Mouse (Mus musculus): Measurements from ENCODE around the gene Batf3.

Gene Batf3

DNA sequence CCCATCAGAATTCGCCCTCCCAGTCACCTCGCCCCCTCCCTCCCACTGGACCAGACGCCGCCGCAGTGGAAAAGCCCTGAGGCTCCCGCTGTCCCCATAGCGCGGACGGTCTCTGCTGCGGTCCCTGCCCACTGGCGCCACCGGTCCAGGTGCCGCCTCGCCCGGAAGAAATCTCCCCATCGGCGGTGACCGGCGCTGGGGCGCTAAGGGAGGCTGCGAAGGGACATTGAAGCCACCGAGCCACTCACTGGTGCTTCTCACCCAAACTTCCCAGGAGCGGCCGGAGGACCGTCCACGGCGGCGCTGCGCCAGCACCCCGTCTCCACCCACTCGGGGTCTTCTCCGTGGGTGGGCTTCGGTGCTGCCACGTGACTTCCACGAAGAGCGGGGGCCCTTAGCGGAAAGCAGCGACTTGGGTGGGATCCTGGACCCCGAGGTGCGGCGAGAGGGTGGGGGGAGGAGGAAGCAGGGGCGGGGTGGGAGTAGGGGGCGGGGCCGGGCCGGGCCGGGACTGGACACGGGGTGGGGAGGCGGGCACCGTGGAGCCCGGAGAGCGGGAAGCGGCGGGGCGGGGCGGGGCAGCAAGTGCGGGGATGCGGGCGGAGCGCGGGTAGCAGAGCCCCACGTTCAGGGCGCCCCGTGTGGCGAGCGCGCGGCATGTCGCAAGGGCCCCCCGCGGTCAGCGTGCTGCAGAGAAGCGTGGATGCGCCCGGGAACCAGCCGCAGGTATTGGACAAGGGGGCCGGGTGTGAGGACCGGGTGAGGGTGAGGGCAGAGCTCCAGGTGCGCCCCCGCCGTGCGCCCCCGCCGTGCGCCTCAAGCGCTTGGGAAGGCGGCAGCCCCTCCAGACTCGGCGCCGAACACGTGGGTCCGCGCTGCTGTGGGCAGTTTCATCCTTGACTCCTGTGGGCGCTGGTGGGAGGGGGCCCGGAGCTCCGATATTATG is at the start of gene Batf3:
Gene Batf3, plus strand, starts transcription at position 46 of the 946 bp plus-strand sequence.
- DNase-seq = no peak

DNA sequence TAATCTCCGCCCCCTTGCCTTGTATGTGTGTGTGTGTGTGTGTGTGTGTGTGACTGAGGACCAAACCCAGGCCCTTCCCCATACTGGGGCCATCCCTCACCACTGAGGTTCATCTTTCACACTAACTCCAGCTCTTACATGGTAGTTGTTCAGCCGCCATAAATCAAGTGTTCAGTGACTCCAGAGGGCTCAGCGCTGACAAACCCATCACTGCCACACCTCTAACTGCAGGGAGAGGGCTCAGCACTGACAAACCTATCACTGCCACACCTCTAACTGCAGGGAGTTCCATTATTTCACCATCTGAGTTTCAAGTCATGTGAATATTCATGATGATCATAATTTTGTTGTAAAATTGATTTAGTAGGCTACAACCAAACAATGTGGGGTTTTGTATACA is 44.1 kb upstream of the Batf3 start:
- no peak for DNase-seq

DNA sequence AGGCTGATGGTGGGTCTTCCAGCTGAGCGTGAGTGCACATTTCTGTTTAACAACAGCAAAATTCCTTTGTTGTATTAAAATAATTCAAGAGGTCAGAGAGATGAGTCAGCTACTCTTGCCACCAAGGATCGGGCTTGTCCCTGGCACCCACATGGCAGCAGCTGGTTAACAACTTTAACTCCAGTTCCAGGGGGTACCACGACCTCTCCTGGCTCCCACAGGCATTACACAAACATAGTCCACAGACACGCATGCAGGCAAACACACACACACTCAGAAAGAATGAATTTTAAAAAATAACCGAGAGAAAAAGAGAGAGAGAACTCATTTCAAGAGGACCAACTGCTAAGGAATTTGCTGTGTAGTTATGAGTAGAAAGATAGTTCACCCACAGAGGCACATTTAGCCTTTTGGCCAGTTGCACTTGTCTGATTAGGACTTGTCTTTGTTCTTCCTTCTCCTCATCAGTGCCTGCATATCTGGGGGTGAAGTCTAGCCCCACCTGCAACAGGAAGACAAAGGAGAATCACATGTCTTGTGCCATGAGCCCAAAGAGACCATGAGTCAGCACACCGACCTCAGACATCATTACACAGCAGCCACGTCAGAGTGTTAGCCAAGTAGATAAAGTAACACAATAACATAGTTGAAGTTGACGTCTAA is 42.6 kb upstream of the Batf3 start:
- DNase-seq = no peak

DNA sequence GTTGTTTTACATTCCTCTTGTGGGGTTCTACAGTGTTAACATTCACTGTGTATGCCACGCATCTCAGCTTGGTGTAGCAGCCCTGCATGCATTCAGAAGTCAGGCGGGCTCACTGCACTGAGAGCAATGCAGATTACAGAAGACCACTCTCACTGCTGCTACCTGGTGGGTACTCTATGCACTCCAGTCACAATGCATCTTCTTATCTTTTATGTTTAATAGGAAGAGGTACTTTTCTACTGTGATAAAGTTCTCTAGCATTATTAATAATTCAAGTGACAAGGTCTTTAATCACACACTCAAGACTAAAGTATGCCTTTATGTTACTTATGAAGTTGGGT is 42.1 kb upstream of the Batf3 start:
- no peak for DNase-seq

DNA sequence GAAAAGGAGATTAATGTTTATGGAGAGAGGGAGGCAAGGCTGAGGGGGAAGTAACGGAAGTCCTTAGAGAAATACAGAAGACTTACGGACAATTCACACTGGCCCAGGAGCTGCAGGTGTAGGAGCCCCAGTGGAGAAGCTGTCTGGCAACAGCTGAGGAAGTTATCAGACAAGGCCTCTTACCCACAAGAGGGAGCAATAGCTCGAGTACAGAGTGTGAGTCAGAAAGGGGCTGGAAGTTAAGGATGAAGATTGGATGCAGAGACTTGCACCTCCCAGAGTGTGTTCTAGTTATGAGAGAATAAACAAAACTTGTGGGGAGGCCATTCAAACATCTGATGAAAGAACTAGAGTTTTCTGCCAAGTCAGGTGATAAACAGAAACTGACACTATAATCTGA is 40.2 kb upstream of the Batf3 start:
- DNase-seq = no peak

DNA sequence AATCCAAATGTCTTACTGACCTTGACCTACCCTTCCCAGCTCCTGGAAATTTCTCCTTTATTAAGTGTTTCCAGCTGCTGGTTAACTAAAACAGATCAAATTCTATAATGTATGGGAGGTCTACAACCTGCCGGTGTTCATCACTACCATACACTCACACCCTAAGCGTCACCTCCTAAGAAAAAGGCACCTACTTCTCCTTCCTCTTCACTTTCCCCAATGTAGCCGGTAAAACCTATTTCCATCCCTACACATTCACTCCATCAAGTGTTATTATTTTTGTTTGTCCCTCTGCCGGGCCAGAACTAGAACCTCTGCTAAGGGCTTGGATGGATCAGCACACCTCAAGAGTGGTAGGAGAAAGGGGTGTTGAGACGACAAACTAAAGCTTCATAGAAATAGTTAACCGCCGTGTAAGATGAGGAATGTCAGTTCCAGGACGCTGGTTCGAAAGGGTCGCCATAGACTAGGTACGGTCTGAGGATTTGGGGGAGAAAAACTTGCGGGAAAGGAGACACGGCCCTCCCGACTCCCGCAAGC is 35.3 kb upstream of the Batf3 start:
- DNase-seq = no peak

DNA sequence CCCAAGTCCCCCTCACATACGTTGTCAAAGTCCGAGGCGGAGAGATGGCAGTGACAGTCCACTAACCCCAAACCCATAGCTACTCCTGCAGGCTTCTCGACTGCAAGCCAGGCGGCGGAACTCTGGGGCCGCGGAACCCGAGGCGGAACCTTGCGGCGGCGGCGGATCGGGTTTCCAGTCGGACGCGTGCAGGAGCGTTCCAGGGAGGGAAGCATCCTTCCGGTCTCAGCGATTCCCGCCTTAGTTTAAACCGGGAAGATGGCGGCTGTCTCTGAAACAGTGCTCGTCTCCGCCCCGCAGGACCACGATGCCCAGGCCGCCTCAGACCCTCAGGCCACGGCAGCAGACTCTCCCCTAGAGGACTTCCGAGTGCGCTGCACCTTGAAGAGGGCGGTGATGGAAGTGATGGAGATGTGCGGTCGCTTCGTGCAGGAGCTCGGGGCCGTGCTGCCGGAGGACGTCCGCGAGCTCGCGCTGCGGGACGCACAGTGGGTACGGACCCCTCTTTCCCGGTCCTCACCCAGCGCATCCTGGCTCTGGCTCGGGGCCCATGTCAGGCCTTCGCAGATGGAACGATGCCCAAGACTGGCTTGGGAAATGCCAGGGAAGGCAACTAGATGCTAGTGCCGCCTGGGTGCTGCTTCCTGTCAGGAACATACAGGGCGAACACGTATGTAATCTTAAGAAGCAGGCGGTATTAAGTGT is 34.7 kb upstream of the Batf3 start, which contains the start of the genes Tatdn3 and Nsl1:
Gene Tatdn3, minus strand, starts transcription at position 152 of the 705 bp plus-strand sequence.
Gene Nsl1, plus strand, starts transcription at position 232 of the 705 bp plus-strand sequence.
- peak; percentile 87 for DNase-seq

DNA sequence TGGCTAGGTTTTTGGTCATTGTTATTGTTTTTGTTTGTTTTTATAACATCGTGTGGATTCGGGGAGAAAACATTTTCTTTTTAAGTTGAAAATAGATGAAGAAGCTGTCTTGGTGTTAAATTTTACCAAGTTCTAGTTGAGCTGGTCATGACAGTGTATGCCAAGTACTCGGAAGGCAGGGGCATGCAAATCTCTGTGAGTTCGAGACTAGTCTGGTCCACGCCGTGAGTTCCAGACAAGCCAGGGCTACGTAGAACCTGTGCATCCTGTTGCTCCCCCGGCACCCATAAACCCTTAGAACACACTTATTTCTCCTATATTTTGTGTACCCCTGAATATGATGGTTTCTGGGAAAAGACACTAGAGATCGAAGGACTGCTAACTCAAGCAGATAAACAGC is 33.9 kb upstream of the Batf3 start:
- no peak for DNase-seq

DNA sequence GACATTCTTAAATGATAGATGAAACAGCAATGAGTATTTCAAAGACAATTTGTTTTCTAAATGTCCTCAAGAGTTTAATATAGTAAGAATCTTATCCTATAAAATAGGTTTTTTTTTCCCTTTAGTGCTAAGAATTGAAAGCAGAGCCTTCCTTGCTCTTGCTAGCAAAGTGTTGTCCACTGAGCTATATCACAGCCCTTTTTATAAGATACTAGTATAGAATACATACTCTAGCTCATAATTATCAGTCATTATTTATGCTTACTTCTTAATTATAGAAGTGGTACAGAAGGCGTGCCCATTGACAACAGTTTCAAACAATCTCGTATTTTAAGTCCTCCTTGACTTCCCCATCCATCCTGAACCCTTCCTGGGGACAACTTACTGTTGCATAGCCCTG is 33.1 kb upstream of the Batf3 start:
- DNase-seq = no peak

DNA sequence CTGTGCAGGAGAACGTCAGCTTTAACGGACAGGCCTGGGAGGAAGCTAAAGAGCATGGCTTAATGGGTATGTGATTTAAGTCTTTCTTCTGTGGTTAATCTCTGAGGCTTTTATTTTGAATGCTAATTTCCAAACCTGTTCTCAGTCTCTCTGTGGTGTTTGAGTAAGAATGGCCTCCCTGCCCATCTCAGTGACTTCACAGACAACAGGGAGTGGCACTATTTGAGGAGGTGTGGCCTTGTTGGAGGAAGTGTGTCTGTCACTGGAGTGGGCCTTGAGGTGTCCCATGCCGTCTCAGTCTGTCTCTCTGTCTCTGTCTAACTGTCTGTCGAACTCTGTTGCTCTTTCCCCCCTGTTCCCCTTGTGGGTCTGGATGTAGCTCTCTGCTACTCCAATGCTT is 32.5 kb upstream of the Batf3 start:
- DNase-seq = no peak

DNA sequence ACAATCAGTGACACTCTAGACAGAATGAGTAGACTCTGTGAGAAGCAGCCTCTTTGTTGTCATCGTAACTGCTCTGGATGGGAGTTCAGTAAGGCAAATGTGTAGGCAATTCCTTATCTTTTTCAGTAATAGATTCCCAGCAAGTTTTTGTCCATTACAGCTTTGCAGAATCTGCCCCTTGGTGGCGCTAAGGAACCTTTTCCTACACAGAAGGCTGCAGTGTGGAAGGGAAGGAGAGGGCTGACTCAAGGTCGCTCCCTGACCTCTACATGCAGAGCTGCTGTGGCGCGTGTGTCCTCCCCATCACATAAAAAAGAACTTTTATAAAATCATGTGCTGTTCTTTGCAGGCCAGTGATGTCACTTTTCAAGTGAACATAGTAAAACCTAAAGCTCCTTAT is 29.3 kb upstream of the Batf3 start:
- DNase-seq = no peak

DNA sequence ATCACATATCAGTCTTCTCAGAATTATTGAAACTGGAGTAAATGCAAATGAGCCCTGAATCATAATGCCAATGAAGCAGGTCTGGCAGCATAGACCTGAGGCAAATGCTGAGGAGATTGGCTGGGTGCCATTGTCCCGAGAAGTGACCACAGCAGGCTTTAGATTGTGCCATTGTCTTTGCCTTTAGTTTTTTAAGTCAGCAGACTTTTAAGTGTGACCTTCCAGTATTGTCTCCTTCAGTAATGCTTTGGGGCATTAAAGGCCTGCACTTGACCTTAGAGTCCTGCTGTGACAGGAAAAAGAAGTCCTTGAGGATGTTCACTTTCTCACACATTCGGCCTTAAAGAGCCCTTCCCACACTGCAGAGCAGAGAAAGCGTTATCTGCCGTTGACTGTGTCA is 27.4 kb upstream of the Batf3 start:
- DNase-seq = no peak

DNA sequence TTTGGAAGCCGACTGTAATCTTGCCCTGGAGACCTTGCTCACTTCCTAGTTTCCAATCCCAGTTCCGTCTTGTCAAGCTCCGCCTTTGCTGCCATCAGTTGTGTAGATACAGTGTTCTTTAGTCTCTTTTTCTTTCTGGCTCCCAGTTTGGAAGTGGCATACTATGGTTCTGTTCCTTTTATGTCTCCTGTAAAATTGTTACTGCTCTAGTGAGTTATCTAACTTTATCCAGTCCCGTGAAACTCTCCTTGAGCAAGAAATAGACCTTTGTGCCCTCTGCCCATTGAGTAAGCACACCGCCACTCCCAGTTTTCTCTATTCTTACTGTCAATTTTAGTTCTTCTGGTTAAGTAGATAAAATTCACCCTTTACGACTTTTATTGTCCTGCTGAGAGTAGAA is 26.0 kb upstream of the Batf3 start:
- no peak for DNase-seq

DNA sequence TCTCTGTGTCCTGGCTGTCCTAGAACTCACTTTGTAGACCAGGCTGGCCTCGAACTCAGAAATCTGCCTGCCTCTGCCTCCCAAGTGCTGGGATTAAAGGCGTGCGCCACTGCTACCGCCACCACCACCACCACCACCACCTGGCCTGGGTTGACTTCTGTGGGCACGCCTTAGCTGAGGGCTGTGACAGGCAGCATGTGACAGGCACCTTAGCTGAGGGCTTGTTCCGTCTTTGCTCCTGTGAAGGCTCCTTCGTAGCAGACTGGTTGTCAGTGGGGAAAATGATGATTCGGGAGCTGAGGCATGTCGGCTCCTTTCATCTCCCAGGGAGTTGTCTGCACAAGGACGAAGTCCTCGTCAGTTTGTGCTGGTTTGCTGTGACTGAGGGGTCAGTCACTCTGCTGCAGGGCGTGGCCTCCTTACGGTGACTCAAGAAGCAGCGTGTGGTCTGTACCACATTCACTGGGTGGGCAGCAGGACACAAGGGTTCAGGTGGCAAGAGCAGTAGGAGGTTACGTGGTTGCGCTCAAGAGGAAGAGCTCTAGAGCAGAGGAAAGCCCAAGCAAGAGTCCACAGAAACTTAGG is 25.2 kb upstream of the Batf3 start:
- no peak for DNase-seq

DNA sequence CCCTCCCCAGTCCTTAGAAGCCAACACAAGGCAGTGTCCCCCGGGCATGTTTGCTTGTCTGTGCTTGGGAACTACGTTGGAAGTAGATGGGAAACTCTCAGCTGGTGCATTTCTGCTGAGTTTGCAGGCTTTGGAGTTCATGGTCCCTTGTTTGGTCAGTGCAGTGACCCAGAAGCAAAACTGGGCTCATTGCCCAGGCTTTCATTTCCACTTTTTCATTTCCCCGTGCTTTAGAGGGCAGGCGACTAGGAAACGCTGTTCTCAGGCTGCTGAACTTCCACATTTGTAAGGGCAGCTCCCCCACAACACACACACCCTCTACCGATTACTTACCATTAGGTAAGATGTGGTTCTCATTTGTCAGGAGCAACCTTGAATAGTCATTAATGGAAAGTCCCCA is 24.6 kb upstream of the Batf3 start:
- DNase-seq = no peak

DNA sequence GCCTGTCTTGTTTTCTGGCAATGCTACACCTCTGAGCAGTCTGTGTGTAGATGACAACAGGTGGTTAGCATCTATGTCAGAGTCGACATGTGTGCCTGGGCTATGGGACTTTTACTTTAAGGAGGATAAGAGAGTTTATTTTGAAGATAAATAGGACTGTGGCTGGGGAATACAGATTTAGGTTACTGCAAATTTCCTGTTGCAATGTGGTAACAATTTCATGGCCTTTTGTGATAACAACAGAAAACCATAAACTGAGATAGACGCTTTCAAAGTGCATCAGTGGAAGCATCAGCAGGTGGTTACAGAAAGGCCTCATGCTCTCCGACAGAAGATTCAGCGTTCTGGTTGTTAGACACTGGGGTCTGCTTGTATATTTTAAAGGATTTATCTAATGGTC is 24.2 kb upstream of the Batf3 start:
- DNase-seq = no peak

DNA sequence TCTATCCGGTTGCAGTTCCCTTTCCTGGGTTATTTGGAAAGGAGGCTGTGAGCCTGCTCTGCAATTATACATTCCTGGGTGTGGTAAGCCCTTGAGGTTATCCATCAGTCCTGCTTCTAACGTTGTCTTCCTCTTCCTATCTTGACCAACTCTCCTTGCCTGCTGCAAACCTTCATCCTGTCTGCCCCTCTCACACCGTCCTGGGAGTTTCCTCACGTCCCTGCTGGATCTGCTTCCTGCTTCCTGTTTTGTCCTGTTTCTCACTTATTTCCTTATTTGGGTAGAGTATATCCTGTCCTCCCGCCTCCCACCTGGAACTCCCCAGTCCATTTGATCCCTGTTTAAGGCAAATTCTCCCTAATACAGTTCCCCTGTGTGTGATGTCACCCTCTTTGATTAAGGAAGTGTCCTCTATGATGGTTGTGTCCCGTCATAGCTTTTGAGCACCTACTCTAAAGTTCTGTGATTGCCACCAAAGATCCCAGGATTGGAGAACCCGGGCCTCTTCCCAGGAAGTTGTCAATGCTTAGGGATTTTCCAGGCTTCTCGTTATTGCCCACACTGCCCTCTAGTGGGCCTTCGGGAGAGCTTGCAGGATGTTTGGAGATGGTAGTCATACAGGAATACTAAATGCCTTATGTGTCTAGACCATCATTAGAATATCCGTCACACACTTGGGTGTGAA is 22.3 kb upstream of the Batf3 start:
- DNase-seq = peak; percentile 26

DNA sequence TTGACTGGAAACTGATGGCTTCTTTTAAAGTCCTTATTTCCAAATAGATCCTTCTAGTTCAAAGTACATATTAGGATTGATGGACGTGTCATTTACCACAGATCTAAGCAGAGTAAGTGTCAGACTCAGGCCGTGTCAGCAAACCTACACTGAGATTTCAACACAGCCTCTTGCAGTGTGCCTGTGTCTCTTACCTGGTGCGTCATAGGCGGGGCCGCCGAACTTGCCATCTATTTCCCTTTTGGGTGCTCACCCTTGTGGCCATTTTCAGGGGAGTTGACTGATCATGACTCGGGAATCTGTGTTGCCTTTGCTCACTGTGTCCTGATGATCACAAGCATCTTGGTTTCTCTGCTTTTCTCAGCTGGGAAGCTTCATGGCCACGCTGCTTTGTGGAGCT is 14.4 kb upstream of the Batf3 start:
- no peak for DNase-seq

DNA sequence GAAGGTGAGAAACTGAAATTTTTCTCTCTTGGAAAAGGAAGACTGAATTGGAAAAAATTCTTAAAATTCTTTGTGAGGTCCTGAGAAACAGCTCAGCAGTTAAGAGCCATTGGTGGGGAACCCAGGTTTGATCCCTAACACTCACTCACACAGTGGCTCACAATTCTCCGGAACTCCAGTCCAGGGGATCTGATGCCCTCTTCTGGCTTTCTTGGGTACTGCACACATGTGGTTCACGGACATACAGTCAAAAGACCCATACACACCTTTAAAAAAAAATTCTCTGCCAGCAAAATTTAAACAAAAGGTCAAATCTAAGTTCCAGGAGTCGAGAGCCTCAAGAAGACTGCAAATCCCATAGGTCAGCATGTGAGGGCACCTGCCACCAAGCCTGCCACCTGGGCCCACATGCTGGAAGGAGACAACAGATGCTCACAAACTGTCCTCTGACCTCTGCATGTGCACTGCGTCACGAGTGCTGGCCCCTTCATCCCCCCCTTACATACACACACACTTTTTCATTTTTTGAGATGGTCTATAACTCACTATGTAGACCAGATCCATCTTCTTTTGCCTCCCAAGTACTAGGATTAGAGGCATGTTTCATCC is 12.6 kb upstream of the Batf3 start:
- DNase-seq = no peak

DNA sequence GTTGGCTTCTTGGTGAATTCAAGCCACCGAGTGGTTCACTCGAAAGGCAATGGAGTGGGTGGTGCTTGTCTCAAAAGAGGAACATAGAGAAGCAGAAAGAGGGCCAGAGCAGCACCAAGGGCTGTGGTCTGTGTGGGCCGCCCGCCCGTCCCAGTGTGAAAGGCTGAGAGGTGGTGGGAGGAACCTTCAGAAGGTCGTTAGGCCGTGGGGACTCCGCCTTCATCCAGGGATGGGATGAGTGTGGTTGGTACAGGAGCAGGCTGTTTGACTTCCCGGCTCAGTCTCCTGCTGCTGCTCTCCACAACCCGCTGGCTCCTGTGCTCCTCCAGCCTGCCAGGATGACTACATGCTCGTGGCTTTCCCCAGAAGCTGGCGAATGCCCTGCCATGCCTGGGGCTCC is 12.1 kb upstream of the Batf3 start:
- DNase-seq = no peak

DNA sequence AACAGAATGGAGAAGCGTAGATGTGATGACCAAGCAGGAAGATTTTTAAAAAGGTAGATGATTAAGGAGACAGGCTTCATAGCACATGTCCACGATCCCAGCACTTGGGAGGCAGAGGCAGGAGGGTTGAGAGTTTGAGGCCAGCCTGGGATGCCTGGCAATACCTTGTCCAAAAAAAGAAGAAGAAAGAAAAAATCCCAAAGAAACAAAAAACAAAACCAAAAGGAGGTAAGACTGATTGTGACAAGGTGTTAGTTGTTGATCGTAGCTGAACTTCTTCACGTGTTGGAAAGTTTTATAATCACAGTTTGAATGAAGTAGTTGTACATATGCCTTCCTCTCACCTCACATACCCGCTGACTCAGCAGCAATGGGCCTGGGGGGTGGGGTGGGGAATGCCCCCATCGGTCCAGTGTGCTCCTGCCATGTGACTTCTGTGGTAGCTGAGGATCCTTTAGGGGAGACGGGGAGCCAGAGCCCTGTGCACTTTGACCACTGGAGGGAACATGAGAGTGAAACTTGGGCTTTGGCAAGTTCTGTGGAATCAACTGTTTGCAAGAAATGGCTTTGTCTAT is 11.3 kb upstream of the Batf3 start:
- DNase-seq = no peak

DNA sequence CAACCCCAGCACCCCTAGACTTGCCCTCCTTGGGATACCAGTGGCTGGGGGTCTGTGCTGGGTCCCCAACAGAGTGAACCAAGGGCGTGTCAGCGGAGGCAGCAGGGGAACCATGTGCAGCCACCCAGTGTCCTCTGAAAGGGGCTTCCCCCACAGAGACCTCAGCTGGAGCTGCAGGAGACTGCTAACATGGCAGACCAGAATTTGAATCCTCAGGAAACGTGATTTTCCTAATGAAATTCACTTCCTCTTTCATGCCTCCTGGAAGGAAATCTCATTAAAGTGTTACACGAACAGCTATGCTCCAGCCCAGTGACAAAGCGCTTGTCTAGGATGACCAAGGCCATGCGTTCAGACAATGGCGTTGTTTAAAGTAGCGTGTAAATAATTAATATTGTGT is 10.7 kb upstream of the Batf3 start:
- DNase-seq = no peak
